Mouse (Mus musculus) forelimb bud, embryonic 11.5 days (tissue): Measurements from ENCODE around the gene Gng3.
"Not testable (repeated sequence)": the region's sequence is repeated elsewhere in the genome, so short reads cannot be mapped to it uniquely, and the experiment has no call there.

Source experiments
- DNase-seq: peaks from one replicate; pipeline ENCODE4 v3.0.0-alpha.2; 2012; ENCODE audit warnings: low read depth, low spot score

The Gng3 gene

DNA sequence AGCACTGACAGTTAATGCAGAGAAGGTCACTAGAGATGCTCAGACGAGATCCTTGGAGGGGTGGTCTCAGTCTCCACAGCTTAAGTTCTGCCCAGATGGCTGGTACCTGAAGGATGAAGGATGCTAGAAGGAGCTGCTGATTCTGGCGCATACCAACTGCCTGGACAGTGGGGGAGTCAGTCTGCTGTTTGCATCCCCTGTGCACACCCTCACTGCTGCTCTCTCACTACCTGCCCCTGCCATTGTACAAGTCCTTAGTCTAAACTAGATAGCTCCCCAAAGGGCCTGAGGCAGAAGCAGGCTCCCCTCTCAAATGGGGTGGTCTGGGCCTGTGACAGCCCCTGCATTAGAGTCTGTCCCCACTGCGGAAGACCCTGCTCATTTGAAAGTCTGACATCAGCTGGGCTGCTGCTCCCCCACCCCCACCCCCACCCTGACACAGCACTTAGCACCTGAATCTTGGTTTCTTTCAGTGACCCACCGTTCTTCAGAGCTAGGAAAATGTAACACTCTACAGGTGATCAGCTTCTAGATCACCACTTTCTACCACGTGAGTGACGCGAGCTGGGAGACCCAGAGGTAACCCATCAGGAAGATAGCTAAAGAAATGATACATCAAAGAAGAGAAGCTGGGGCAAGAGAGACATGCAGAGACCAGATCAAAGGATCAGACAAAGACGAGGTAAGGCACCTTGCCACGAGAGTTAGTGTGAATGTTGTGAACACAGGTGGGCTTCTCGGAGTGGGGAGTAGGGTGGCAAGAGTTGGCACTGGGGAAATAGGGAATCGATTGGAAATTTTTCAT, at the start of gene Gng3:
TSS of gene Gng3 (minus strand) at position 92 of the 805 bp plus-strand sequence.
- DNase-seq, result no peak

DNA sequence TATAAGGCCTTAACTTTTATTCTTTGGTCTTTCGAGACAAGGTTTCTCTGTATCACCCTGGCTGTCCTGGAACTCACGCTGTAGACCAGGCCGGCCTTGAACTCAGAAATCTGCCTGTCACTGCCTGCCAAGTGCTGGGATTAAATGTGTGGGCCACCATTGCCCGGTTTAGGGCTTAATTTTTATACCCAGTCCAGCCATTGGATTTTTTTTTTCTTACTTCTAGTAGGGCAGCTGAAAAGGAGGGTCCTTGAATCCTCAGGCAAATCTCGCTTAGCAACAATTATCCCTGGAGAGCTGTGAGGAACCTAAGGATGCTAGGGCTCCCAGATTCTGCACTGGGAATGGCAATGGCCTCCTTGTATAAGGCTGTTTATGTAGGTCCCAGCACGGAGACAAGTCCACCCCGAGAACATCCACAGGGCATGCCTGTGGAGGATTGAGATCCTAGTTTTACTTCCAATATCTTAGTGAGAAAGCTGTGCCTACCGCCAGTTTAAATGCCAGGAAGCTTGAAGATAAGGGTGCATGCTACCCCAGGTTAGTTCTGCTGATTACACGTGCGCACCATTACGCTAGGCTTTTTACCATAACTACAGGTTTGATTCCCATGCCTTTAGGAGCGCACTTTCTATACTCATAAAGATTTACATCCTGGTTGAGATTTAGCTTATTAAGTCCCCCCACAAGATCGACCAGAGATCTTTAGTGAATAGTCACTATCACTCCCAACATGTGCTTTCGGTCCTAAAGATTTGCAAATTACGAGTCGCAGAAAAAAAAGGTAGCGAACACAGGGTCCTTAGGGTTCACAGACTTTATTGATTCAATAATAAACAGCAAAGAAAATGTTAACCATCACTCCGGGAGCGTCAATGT, 48.8 kb upstream of the Gng3 start:
- no peak for DNase-seq

- DNase-seq, result no peak
Observed at GRCm38 (mm10) chr19:8886916-8887584, 48.1 kb upstream of the Gng3 start.

DNA sequence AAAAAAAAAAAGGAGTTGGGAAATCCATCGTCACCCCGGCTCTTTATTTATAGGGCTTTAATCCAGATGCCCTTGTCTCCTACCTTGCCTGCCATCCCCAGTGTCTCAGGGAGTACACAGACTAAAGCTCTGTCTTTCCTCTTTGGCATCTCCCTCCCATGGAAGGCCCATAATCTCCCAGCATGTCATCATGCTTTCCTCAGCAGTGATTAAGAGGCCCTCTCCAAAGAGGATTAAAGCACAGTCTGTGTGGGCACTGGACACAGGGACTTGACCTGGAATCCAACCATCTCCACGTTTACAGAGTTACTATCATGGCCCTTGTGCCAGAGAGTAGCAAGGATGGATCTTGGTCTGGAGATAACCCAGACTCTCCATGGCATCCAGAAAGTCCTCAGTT, 44.6 kb upstream of the Gng3 start, which contains the start of the genes Lbhd1 and Gm49403:
TSS of gene Lbhd1 (plus strand) at position 117 of the 400 bp plus-strand sequence.
TSS of gene Gm49403 (plus strand) at position 315 of the 400 bp plus-strand sequence.
- DNase-seq, result no peak

DNA sequence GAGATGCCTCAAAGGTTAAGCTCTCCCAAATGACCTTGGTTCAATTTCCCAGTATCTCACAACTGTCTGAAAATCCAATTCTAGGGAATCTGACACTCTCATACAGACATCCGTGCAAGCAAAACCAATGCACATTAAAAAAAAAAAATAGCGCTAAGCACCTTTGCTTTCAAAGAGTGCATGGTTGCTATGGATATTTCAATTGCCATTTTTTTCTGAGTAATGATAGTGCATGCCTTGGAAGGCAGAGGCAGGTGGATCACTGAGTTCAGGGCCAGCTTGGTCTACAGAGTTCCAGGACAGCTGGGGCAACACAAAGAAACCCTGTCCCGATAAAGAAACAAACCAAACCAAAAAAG, 42.0 kb upstream of the Gng3 start:
- DNase-seq, result no peak

DNA sequence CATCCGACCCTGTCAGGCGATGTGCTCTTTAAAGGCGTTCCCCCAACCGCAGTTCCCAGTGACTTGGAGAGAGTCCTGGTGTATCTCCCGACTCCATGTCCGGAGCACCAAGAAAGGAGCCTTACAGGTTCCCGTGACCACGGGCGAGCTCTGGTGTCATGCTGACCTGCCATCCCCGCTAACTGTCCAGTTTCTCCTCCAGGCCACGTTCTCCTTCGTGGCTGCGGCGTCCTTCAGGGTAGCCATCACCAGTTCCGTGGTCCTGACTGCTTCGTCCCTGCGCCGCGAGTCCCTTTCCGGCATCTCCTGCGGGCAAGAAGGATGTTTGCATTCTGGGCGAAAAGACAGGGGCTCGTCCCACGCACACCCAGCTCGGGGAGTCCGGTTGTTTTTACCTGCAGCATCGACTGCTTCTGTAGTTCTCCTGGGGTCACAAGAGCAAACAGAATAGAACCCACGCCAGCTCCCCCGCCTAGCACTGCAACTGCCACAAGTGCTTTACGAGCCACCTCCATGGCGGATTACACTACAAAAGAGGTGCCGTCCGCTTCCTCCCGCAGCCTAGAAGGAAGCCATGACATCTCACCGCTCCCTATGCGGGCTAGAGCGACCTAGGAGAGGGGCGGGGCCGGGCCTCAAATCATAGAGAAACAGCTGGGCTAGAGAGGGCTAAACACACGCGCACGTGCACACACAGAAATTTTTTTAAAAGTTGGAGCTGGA, 41.5 kb upstream of the Gng3 start, which contains the start of gene Uqcc3:
TSS of gene Uqcc3 (minus strand) at position 613 of the 723 bp plus-strand sequence.
- peak; percentile 70 for DNase-seq

DNA sequence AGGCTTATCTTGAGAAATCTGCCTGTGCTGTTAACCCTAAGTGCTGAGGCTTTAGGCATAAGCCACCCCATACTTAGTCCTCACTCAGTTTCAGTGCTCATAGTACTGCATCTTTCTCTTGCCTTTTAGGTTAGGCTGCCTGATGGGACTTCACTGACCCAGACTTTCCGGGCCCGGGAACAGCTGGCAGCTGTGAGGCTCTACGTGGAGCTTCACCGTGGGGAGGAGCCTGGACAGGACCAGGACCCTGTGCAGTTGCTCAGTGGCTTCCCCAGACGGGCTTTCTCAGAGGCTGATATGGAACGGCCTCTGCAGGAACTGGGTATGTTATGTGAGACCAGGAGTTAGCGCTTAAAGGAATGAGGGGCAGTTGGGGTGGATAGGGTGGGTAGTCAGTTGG, 36.0 kb upstream of the Gng3 start:
- DNase-seq, result no peak

DNA sequence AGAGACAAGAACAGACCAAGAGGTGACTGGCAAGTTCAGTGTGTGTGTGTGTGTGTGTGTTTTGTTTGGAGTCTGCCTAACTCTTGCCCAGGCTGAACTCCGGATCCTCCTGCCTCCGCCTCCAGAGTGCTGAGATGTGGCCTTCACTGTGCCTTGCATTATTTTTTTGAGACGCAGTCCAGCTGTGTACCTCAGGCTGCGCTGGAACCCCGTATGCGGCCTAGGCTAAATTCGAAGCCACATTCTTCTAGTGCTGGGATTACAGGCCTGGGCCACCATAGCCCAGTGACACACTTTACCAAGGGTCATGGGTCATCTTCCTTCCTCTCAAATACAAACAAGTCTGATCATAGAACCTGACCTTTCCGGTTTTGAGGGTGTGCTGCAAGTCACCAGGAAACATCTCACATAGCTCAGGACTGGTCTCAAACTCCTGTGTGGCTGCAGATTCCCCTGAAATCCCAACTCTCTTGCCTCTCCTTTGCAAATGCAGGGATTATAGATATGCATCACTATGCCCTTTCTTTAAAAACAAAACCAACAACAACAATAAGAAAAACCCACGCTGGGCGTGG, 33.4 kb upstream of the Gng3 start:
- DNase-seq, result no peak

DNA sequence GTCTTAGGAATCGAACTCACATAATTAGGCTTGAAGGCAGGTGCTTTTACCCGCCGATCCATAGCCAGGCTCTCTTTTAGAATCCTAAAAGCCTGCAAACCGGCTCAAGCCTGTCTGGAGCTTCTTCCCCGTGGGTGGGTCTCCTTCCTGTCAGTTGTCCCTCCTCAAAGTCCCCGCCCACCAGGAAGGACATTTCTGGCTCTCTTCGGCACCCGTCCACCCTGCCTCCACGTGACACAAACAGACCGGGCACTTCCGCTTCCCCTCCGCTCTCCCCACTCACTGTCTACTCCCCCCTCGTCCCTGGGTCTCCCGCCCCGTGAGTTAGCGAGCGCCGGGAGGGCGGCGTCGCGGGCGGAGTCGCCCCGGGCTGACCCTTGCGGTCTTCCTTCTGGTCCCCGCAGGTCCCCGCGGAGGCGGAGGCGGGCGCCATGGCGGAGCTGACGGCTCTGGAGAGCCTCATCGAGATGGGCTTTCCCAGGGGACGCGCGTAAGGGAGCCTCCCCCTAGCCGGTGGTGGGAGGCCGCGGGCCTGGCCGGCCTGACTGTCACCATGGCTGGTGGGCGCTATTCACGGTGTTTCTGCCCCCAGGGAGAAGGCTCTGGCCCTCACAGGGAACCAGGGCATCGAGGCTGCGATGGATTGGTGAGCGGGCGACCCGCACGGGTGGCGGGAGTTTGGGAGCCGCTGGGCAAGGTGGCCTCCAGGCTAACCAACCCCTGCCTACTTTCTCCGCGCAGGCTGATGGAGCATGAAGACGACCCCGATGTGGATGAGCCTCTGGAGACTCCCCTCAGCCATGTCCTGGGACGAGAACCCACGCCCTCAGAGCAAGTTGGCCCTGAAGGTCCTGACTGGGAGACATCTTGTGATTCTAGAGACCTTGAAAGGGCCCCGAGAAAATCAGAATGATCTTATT, 32.5 kb upstream of the Gng3 start, which contains the start of gene Ubxn1:
TSS of gene Ubxn1 (plus strand) at position 230 of the 920 bp plus-strand sequence.
- peak; percentile 93 for DNase-seq

- no peak for DNase-seq
Observed at GRCm38 (mm10) chr19:8870838-8871237, 31.8 kb upstream of the Gng3 start.

- not testable (repeated sequence) for DNase-seq
Observed at GRCm38 (mm10) chr19:8870381-8870780, 31.4 kb upstream of the Gng3 start.

DNA sequence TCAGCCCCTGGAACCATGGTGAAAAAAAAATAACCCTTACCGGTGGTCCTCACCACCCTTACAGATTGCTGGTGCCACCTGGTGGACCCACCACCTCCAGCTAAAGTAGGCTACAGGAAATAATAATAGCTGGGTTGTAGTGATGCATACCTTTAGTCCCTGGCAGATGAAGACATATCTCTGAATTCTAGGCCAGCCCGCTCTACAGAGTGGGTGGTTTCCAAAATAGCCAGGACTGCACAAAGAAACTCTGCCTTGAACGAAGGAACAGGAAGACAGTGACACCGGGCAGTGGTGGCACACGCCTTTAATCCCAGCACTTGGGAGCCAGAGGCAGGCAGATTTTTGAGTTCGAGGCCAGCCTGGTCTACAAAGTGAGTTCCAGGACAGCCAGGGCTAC, 25.3 kb upstream of the Gng3 start:
- DNase-seq, result no peak

GRCm38 (mm10) chr19:8859018-8859417, 20.0 kb upstream of the Gng3 start:
- no peak for DNase-seq

DNA sequence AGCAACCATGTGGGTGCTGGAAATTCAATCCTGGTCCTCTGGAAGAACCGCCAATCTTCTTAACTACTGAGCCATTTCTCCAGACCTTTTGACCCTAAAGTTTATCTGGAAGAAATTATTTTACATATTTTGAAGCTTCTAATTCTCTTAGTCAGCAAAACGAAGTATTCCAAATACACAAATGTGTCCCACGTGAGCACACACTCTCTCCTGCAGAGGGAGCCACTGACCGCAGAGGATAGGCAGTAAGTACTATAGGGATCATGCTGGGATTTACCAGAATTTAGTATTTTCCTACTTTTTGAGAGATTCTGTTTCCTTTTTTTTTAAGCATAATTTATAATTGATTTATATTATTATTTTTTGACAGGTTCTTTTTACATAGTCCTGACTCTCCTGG, 18.7 kb upstream of the Gng3 start:
- DNase-seq, result no peak

DNA sequence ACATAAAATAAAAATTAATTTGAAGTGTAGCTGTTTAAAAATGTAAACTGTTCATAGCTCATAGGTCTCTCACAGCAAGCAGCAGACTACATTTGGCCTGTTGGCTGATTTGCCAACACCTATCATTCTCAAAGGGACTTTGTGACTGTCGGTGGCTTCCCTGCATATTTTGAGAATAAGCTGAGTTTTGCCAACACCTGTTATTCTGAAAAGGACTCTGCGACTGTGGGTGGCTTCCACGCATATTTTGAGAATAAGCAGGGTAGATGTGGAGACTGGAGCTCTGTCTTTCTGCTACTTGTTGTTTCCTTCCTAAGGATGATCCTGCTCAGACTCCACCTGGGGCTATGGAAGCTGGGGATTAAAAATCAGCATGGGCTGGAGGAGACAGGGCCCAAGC, 14.1 kb upstream of the Gng3 start:
- DNase-seq, result no peak

- no peak for DNase-seq
Observed at GRCm38 (mm10) chr19:8852236-8852928, 13.4 kb upstream of the Gng3 start.

GRCm38 (mm10) chr19:8851639-8852038, 12.6 kb upstream of the Gng3 start:
- DNase-seq, result no peak

DNA sequence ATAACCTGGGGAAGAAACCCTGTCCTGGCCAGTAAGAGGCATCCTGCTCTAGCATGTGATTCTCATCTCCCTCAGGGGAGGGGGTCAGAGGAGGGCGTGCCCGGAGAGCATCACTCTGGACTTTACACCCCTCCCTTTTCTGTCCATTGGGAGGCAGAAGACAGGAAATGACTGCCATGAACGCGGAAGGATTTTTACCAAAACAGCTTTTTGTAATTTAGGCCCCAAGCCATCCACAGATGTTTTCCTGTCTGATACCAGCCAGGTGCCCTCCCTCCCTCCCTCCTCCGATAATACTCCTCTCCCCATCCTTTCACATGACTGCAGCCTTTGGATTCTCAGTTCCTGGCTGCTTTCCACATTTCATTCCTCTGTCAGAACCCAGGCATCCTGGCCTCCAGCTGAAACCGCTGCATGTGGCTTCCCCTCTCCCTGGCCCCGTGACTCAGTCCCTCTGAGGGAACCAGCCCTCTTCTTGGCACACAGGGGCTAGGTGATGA, 11.5 kb upstream of the Gng3 start, which contains the start of gene Lrrn4cl:
TSS of gene Lrrn4cl (plus strand) at position 367 of the 500 bp plus-strand sequence.
- no peak for DNase-seq

- no peak for DNase-seq
Observed at GRCm38 (mm10) chr19:8848356-8848755, 9.4 kb upstream of the Gng3 start.
